Mouse (Mus musculus): ENCODE results near the gene Gcnt1.

DNA sequence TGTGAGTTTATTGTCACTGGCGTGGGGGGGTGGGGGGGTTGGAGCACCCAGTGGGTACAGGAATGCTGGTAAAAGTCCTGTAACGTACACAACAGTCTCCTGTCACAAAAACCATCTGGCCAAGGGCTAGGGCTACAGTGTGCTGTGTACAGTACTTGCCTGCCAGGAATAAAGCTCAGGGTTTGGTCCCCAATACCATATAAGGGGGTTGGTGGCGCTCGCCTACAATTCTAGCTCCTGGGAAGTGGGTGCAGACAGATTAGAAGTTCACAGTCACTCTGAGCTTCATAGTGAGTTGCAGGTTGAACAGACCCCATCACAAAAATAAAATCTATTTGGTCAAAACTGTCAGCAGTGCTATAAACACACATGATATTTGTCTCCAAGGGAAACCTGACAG is 18.3 kb downstream of the Gcnt1 start:
- no peak for TF ChIP-seq CTCF (IDR thresholded peaks at IDR 0.05)
- no peak for TF ChIP-seq EP300 (IDR thresholded peaks at IDR 0.05)
